Mouse (Mus musculus) layer of hippocampus, adult 18-20 months (tissue): Measurements from ENCODE around the gene Olfr1163. TPM values are rescaled to one million over a fixed set of nuclear protein-coding genes. Genes with fewer than 3 reads are reported as not detected.
"Not testable (repeated sequence)": the region's sequence is repeated elsewhere in the genome, so short reads cannot be mapped to it uniquely, and the experiment has no call there.

Experiments used
- DNase-seq, 2 experiments: peaks; one replicate each; pipeline ENCODE4 v3.0.0; 2022; ENCODE audit warnings: low spot score in 2 of 2
- long read RNA-seq: library from polyadenylated mRNA; stranded (forward); transcript quantifications from one replicate; pipeline ENCODE4 v2.0.0, GENCODE M21; 2021
- total RNA-seq, 2 experiments: library from RNA; stranded (reverse); gene quantifications; 2 replicates each; pipeline ENCODE4 v1.2.3; 2021

The Olfr1163 gene
- not detected for total RNA-seq
- long read RNA-seq, result 0 reads

DNA sequence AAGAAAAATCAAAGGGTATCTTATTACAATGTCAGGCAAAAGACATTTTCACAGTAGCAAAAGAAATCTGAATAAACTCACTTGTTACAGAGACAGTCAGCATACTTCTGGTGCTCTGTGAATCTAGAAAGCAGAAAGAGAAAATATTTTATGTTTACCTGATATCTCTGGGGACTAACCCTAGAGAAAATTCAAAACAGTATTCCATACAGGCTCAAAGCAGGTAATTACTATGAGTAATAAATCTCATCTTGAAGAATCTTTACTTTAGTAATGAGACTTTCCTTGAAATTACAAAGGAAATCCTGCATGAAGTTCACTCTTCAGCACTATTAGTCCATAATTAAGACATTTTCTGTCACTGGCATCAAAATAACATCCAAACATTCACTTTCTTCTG lies at the start of gene Olfr1163:
Olfr1163 (minus strand) TSS at position 101 of the 400 bp plus-strand sequence.
- no peak for DNase-seq

DNA sequence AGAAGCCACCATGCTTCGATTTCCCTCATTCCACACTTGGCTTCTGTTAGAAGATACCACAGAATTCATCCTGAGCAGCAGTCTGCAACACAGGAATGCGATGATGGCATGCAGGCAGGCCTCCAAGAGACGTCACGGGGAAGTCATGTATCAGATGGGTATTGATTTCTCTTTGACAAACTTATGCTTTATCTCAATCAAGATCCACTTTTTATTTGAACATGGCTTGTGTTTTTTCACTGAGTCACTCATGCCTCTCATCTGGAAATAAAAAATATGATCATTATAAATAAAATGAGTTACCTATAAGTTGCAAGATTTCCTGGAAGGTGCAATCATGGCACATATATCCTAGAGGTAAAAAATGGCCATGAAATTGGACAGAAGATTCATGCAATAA lies 22.2 kb upstream of the Olfr1163 start, which contains the start of gene Olfr1164:
Olfr1164 (minus strand) TSS at position 101 of the 400 bp plus-strand sequence.
- no peak for DNase-seq

DNA sequence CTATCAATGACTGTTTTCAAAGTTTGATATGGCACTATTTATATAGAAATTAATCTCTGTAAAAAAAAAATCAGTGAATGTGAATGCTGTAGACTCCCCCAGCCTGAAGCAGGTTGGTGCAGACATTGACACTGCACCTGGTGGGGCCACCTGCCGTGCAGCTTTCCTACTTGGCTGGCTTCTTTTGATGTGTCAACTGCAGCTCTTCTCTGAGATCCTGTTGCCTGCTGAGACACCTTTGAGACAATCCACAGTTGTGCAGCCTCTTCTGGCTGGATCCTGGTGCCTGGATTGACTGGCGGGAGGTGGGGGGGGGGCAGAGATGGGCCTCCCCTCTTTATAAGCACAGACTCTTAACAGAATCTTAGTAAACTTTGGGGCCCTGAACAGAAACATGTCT lies 8.0 kb downstream of the Olfr1163 start:
- no peak for DNase-seq

DNA sequence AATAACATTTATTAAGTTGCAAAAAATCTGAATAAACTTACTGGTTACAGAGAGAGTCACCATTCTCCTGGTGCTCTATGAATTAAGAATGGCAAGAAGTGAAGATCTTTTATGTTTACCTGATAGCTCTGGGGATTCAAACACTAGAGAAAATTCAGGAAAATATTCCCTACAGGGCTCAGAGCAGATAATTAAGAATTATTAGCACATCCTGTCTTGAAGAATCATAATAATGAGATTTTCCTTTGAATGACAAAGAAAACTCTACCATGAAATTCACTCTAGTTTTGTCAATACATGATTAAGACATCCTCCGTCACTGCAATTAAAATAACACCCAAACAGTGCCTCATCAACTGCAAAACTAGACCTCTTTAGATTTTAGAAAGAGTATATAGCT lies 20.6 kb downstream of the Olfr1163 start, which contains the start of gene Olfr1162:
Olfr1162 (minus strand) TSS at position 101 of the 400 bp plus-strand sequence.
- DNase-seq, result no peak

DNA sequence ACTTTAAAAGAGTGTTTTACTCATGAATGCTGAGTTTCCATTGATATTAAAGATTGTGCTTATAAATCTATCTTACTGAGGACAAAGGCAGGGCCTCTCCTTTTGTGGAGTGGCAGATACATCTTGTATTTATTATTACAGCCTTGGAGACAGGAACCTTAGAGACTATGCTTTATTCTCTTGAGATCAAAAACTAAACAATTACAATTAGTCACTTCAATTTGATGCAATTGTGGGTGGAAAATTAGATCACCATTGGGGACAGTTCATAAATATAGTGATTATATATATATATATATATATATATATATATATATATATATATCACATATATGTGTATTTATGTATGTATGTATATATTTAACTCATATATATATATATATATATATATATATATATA lies 34.0 kb downstream of the Olfr1163 start, which contains the start of gene Olfr73:
Olfr73 (minus strand) TSS at position 101 of the 400 bp plus-strand sequence.
- no peak for DNase-seq

DNA sequence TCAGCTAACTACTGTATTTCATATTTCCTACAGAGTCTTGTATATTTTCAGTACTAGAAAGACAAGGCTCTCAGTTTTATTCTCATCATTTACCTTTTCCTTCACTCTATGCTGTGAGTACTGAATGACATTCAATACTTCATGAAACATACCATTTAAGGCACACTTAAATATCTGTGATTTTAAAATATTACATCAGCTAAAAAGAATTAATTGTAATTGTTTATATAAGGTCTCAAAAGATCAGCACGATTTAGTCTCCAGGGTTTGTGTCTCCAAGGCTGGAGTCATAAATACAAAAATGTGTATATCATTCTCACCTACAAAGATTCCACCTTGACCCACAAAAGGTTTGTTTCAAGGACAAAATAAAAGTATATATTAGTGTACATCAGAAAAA lies 49.2 kb downstream of the Olfr1163 start, which contains the start of gene Olfr1161:
Olfr1161 (plus strand) TSS at position 301 of the 400 bp plus-strand sequence.
- not testable (repeated sequence) for DNase-seq

Other genes with a start within 250 kb of the Olfr1163 start
- not detected for gene Olfr1148, start 241.3 kb downstream of the Olfr1163 start, total RNA-seq
- not detected for gene Olfr1150-ps1, start 227.8 kb downstream of the Olfr1163 start, total RNA-seq
- gene Olfr1151, start 216.0 kb downstream of the Olfr1163 start, total RNA-seq, result not detected
- not detected for gene Olfr1152, start 205.3 kb downstream of the Olfr1163 start, total RNA-seq
- not detected for gene Olfr1153, start 176.9 kb downstream of the Olfr1163 start, total RNA-seq
- gene Olfr1154, start 166.7 kb downstream of the Olfr1163 start, total RNA-seq, result not detected
- gene Olfr1155, start 126.7 kb downstream of the Olfr1163 start, total RNA-seq, result not detected
- under 1 TPM in 1 of 2 experiments, not detected in 1; 0.10 TPM for gene Olfr1156, start 118.7 kb downstream of the Olfr1163 start, total RNA-seq
- not detected for gene Olfr1157, start 103.5 kb downstream of the Olfr1163 start, total RNA-seq
- gene Olfr74, start 97.2 kb downstream of the Olfr1163 start, total RNA-seq, result not detected
- not detected for gene Olfr1158, start 81.7 kb downstream of the Olfr1163 start, total RNA-seq
- not detected for gene Olfr1160, start 63.6 kb downstream of the Olfr1163 start, total RNA-seq
- gene Olfr1161, start 49.1 kb downstream of the Olfr1163 start, total RNA-seq, result not detected
- not detected for gene Olfr73, start 34.1 kb downstream of the Olfr1163 start, total RNA-seq
- not detected for gene Olfr1162, start 20.7 kb downstream of the Olfr1163 start, total RNA-seq
- gene Olfr1164, start 22.1 kb upstream of the Olfr1163 start, total RNA-seq, result not detected
- gene Olfr1166, start 56.4 kb upstream of the Olfr1163 start, total RNA-seq, result not detected
- gene Olfr1167, start 83.4 kb upstream of the Olfr1163 start, total RNA-seq, result not detected
- gene Olfr1168, start 110.0 kb upstream of the Olfr1163 start, total RNA-seq, result not detected
- not detected for gene Olfr1170, start 156.5 kb upstream of the Olfr1163 start, total RNA-seq
- gene Olfr1173, start 208.0 kb upstream of the Olfr1163 start, total RNA-seq, result not detected
- not detected for gene Olfr1174-ps, start 243.3 kb upstream of the Olfr1163 start, total RNA-seq